Mouse (Mus musculus): ENCODE measurements around the gene Fam124a. TPM values are rescaled to one million over a fixed set of nuclear protein-coding genes. Genes with fewer than 3 reads are reported as not detected.

Fam124a gene
- 3.3 and 4.0 TPM in 2 replicates for polyA plus RNA-seq (2014; fragmentation: Nextera tagmentation; extraction: Ambion mirVana)

DNA sequence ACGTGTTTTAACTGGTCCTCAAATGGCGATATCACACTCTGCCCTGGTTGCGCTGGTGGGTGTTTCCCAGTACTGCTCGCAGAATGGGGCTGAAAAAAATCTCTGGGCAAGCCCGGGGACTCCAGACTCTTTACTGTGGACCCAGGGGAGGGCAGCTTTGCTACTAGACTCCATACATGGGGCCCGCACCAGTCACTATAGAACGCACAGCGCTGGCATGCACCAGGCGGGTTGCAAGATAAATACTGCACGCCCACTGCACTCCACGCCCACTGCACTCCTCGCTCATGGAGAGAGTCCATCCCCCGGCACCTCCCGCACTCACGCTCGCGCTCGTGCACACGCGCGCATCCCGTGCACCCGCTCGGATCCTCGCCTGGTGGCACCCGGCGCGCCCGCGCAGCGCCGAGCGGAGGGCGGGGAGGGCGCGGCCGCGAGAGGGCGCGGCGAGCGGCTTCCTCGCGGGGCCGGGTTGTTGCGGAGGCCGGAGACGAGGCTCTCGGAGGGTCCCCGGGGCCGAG lies at the start of gene Fam124a:
Gene Fam124a (plus strand): TSS at position 429 of the 521 bp plus-strand sequence.
- Histone ChIP-seq H3K27ac (ENCODE audit: low read depth) (no peak within 1 kb of the TSS), H3K36me3 (ENCODE audit: control insufficient read depth, insufficient read depth, low read length) (no peaks in the 10 kb centered on the region), H3K27me3 (replicated peaks; ENCODE audit: control insufficient read depth, insufficient read depth, low read length) (peaks cover 6% of the 10 kb centered on the region), H3K4me1 (replicated peaks; ENCODE audit: control insufficient read depth, insufficient read depth, low read length) (peaks cover 5% of the 10 kb centered on the region; the same call in 1 of the 2 replicates), H3K9ac (ENCODE audit: low read length) (peak within 1 kb of the TSS; percentile 55), H3K4me3 (ENCODE audit: low read depth, low read length) (peak within 1 kb of the TSS; percentile 62), H3K9me3 (ENCODE audit: control insufficient read depth, low read length) (no peaks in the 10 kb centered on the region), H3K4me2 (ENCODE audit: low read length) (peak within 1 kb of the TSS; percentile 93)
- ATAC-seq (replicated peaks; ENCODE audit: low FRiP score, low TSS enrichment, low read depth) (peak; percentile 87), DNase-seq (ENCODE audit: low spot score) (peak; percentile 89)
- under 1% methylated on average over 44 of the region's 51 CpGs for WGBS

- ATAC-seq (replicated peaks; ENCODE audit: low FRiP score, low TSS enrichment, low read depth) (no peak), DNase-seq (ENCODE audit: low spot score) (no peak)
- H3K4me3 ChIP-seq (ENCODE audit: low read depth, low read length), result no peak overlapping the region
- H3K4me1 ChIP-seq (replicated peaks; ENCODE audit: control insufficient read depth, insufficient read depth, low read length), result no peaks in the 10 kb centered on the region
- H3K36me3 ChIP-seq (ENCODE audit: control insufficient read depth, insufficient read depth, low read length), result no peaks in the 10 kb centered on the region
- H3K9me3 ChIP-seq (ENCODE audit: control insufficient read depth, low read length), result no peaks in the 10 kb centered on the region
- no peak overlapping the region for H3K27ac ChIP-seq (ENCODE audit: low read depth)
- H3K9ac ChIP-seq (ENCODE audit: low read length), result no peak overlapping the region
- no peaks in the 10 kb centered on the region for H3K27me3 ChIP-seq (replicated peaks; ENCODE audit: control insufficient read depth, insufficient read depth, low read length)
- 84% methylated on average over 3 of the region's 3 CpGs for WGBS
- H3K4me2 ChIP-seq (ENCODE audit: low read length), result no peak overlapping the region
Observed at GRCm38 (mm10) chr14:62506261-62506660, 49.3 kb upstream of the Fam124a start.

- Histone ChIP-seq H3K9ac (ENCODE audit: low read length) (no peak overlapping the region), H3K4me2 (ENCODE audit: low read length) (no peak overlapping the region), H3K4me3 (ENCODE audit: low read depth, low read length) (no peak overlapping the region), H3K4me1 (replicated peaks; ENCODE audit: control insufficient read depth, insufficient read depth, low read length) (no peaks in the 10 kb centered on the region), H3K9me3 (ENCODE audit: control insufficient read depth, low read length) (no peaks in the 10 kb centered on the region), H3K27me3 (replicated peaks; ENCODE audit: control insufficient read depth, insufficient read depth, low read length) (no peaks in the 10 kb centered on the region), H3K36me3 (ENCODE audit: control insufficient read depth, insufficient read depth, low read length) (no peaks in the 10 kb centered on the region), H3K27ac (ENCODE audit: low read depth) (no peak overlapping the region)
- ATAC-seq (replicated peaks; ENCODE audit: low FRiP score, low TSS enrichment, low read depth) (no peak), DNase-seq (ENCODE audit: low spot score) (no peak)
- 69% methylated on average over 3 of the region's 3 CpGs for WGBS
Observed at GRCm38 (mm10) chr14:62509350-62509749, 46.2 kb upstream of the Fam124a start.

- WGBS, result 93% methylated on average over 1 of the region's 1 CpGs
- DNase-seq (ENCODE audit: low spot score) (no peak), ATAC-seq (replicated peaks; ENCODE audit: low FRiP score, low TSS enrichment, low read depth) (no peak)
- Histone ChIP-seq H3K27ac (ENCODE audit: low read depth) (no peak overlapping the region), H3K4me1 (replicated peaks; ENCODE audit: control insufficient read depth, insufficient read depth, low read length) (no peaks in the 10 kb centered on the region), H3K36me3 (ENCODE audit: control insufficient read depth, insufficient read depth, low read length) (no peaks in the 10 kb centered on the region), H3K4me3 (ENCODE audit: low read depth, low read length) (no peak overlapping the region), H3K9ac (ENCODE audit: low read length) (no peak overlapping the region), H3K4me2 (ENCODE audit: low read length) (no peak overlapping the region), H3K9me3 (ENCODE audit: control insufficient read depth, low read length) (no peaks in the 10 kb centered on the region), H3K27me3 (replicated peaks; ENCODE audit: control insufficient read depth, insufficient read depth, low read length) (no peaks in the 10 kb centered on the region)
Observed at GRCm38 (mm10) chr14:62512845-62513244, 42.7 kb upstream of the Fam124a start.

GRCm38 (mm10) chr14:62530951-62531350 lies 24.6 kb upstream of the Fam124a start:
- no peaks in the 10 kb centered on the region for H3K36me3 ChIP-seq (ENCODE audit: control insufficient read depth, insufficient read depth, low read length)
- no peak overlapping the region for H3K9ac ChIP-seq (ENCODE audit: low read length)
- H3K4me3 ChIP-seq (ENCODE audit: low read depth, low read length), result no peak overlapping the region
- WGBS, result 55% methylated on average over 2 of the region's 2 CpGs
- no peaks in the 10 kb centered on the region for H3K27me3 ChIP-seq (replicated peaks; ENCODE audit: control insufficient read depth, insufficient read depth, low read length)
- H3K9me3 ChIP-seq (ENCODE audit: control insufficient read depth, low read length), result no peaks in the 10 kb centered on the region
- no peak for DNase-seq (ENCODE audit: low spot score)
- no peak overlapping the region for H3K4me2 ChIP-seq (ENCODE audit: low read length)
- no peaks in the 10 kb centered on the region for H3K4me1 ChIP-seq (replicated peaks; ENCODE audit: control insufficient read depth, insufficient read depth, low read length)
- no peak overlapping the region for H3K27ac ChIP-seq (ENCODE audit: low read depth)
- ATAC-seq (replicated peaks; ENCODE audit: low FRiP score, low TSS enrichment, low read depth), result no peak

- H3K27me3 ChIP-seq (replicated peaks; ENCODE audit: control insufficient read depth, insufficient read depth, low read length), result no peaks in the 10 kb centered on the region
- DNase-seq (ENCODE audit: low spot score), result no peak
- no peak for ATAC-seq (replicated peaks; ENCODE audit: low FRiP score, low TSS enrichment, low read depth)
- no peaks in the 10 kb centered on the region for H3K9me3 ChIP-seq (ENCODE audit: control insufficient read depth, low read length)
- no peak overlapping the region for H3K27ac ChIP-seq (ENCODE audit: low read depth)
- H3K4me2 ChIP-seq (ENCODE audit: low read length), result no peak overlapping the region
- 63% methylated on average over 5 of the region's 5 CpGs for WGBS
- no peak overlapping the region for H3K4me3 ChIP-seq (ENCODE audit: low read depth, low read length)
- no peak overlapping the region for H3K9ac ChIP-seq (ENCODE audit: low read length)
- no peaks in the 10 kb centered on the region for H3K36me3 ChIP-seq (ENCODE audit: control insufficient read depth, insufficient read depth, low read length)
- no peaks in the 10 kb centered on the region for H3K4me1 ChIP-seq (replicated peaks; ENCODE audit: control insufficient read depth, insufficient read depth, low read length)
Observed at GRCm38 (mm10) chr14:62536127-62536526, 19.4 kb upstream of the Fam124a start.

DNA sequence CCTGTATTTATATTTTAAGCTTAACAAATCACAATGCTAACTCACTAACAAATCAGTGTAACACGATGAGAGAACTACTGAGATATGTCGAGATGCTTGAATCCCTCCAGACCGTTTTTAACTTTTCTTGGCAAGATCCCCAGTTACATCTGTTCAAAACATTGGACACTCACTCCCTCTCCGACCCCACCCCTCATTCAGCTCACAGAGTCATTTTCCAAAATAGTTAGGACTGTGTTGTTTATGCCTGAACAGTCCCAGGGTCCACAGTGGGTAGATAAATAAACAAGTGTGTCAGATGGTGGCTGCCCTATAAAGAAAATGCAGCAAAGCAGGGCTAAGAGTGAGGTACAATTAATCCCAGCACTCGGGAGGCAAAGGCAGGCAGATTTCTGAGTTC lies 18.5 kb upstream of the Fam124a start:
- no peak for ATAC-seq (replicated peaks; ENCODE audit: low FRiP score, low TSS enrichment, low read depth)
- DNase-seq (ENCODE audit: low spot score), result no peak
- Histone ChIP-seq H3K4me2 (ENCODE audit: low read length) (no peak overlapping the region), H3K27me3 (replicated peaks; ENCODE audit: control insufficient read depth, insufficient read depth, low read length) (no peaks in the 10 kb centered on the region), H3K36me3 (ENCODE audit: control insufficient read depth, insufficient read depth, low read length) (no peaks in the 10 kb centered on the region), H3K9ac (ENCODE audit: low read length) (no peak overlapping the region), H3K4me3 (ENCODE audit: low read depth, low read length) (no peak overlapping the region), H3K9me3 (ENCODE audit: control insufficient read depth, low read length) (no peaks in the 10 kb centered on the region), H3K27ac (ENCODE audit: low read depth) (no peak overlapping the region), H3K4me1 (replicated peaks; ENCODE audit: control insufficient read depth, insufficient read depth, low read length) (no peaks in the 10 kb centered on the region)
- 34% methylated on average over 5 of the region's 5 CpGs for WGBS

DNA sequence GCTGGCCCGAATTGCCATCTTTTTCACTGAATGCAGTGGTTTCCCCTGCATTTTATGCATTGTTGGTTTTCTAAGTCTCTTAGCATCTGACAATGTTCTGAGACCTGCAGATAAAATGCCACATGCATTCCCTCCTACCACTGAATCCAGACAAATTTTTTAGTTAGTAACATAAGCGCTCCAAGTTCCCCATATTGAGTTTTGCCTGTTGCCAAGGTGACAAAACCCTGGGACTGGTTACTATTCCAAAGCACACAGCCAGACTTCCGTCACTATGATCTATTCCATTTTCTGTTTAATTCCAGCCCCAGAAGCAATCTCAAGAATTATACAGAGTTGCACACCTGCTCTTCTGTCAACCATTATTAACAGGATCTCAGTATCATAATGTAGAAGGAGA lies 15.7 kb upstream of the Fam124a start:
- DNase-seq (ENCODE audit: low spot score) (no peak), ATAC-seq (replicated peaks; ENCODE audit: low FRiP score, low TSS enrichment, low read depth) (no peak)
- no peaks in the 10 kb centered on the region for H3K9me3 ChIP-seq (ENCODE audit: control insufficient read depth, low read length)
- H3K27me3 ChIP-seq (replicated peaks; ENCODE audit: control insufficient read depth, insufficient read depth, low read length), result no peaks in the 10 kb centered on the region
- WGBS, result 57% methylated on average over 3 of the region's 3 CpGs
- H3K36me3 ChIP-seq (ENCODE audit: control insufficient read depth, insufficient read depth, low read length), result no peaks in the 10 kb centered on the region
- no peak overlapping the region for H3K9ac ChIP-seq (ENCODE audit: low read length)
- H3K4me1 ChIP-seq (replicated peaks; ENCODE audit: control insufficient read depth, insufficient read depth, low read length), result no peaks in the 10 kb centered on the region
- H3K27ac ChIP-seq (ENCODE audit: low read depth), result no peak overlapping the region
- H3K4me2 ChIP-seq (ENCODE audit: low read length), result no peak overlapping the region
- H3K4me3 ChIP-seq (ENCODE audit: low read depth, low read length), result no peak overlapping the region

DNA sequence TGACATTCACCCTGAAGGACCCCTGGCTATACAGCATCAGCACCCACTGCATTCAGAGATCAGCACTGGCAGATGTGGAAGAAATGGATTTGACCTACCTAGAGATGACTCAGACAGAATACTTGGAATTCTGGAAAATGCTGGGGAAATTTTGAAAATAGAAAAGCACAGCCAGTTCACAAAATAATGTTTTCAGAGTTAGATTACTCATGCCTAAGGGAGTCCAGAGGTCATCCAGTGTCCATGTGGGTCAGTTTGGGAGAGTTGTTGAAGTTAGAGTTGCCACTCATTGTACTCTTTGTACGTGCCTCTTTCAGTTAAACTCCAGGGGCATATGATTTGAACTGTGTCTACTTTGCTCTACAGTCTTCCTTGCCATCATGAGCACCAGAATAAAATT lies 13.8 kb upstream of the Fam124a start:
- H3K27me3 ChIP-seq (replicated peaks; ENCODE audit: control insufficient read depth, insufficient read depth, low read length), result no peaks in the 10 kb centered on the region
- no peak overlapping the region for H3K4me3 ChIP-seq (ENCODE audit: low read depth, low read length)
- H3K36me3 ChIP-seq (ENCODE audit: control insufficient read depth, insufficient read depth, low read length), result no peaks in the 10 kb centered on the region
- H3K27ac ChIP-seq (ENCODE audit: low read depth), result no peak overlapping the region
- no peak overlapping the region for H3K4me2 ChIP-seq (ENCODE audit: low read length)
- no peaks in the 10 kb centered on the region for H3K4me1 ChIP-seq (replicated peaks; ENCODE audit: control insufficient read depth, insufficient read depth, low read length)
- DNase-seq (ENCODE audit: low spot score), result no peak
- no peak for ATAC-seq (replicated peaks; ENCODE audit: low FRiP score, low TSS enrichment, low read depth)
- H3K9me3 ChIP-seq (ENCODE audit: control insufficient read depth, low read length), result no peaks in the 10 kb centered on the region
- no peak overlapping the region for H3K9ac ChIP-seq (ENCODE audit: low read length)
- WGBS, result 90% methylated on average over 1 of the region's 1 CpGs

All from intestine, embryonic 14.5 days (tissue).